Mouse (Mus musculus) forebrain, postnatal 0 days (tissue): ENCODE results near the gene Znrf3. TPM values are rescaled to one million over a fixed set of nuclear protein-coding genes. Genes with fewer than 3 reads are reported as not detected.
A peak's percentile ranks its signal among the peaks of the same experiment; 100 is the strongest.

Source experiments
- ATAC-seq: fragments of 200-750 bp; cut with Nextera tagmentation; 2 replicates; pipeline ENCODE4 v1.8.0; 2017; ENCODE audit warnings: mild to moderate bottlenecking, moderate library complexity
- DNase-seq: peaks from one replicate; pipeline ENCODE4 v3.0.0-alpha.2; 2015
- H3K27ac ChIP-seq: fragments of 300-500 bp; sonication (generic); 2 replicates; pipeline ENCODE4 v1.5.1; 2014; ENCODE audit warnings: low read depth, mild to moderate bottlenecking, antibody characterized with exemption, low read length, moderate library complexity, mixed read lengths
- H3K27me3 ChIP-seq: fragments of 300-500 bp; sonication (generic); 2 replicates; pipeline ENCODE4 v1.6.1; 2014; ENCODE audit warnings: mild to moderate bottlenecking, low read length, mixed read lengths; ENCODE audit not compliant: insufficient read depth
- H3K36me3 ChIP-seq: fragments of 300-500 bp; sonication (generic); 2 replicates; pipeline ENCODE4 v1.6.1; 2014; ENCODE audit warnings: mild to moderate bottlenecking, moderate library complexity; ENCODE audit not compliant: insufficient read depth
- H3K4me1 ChIP-seq: fragments of 300-500 bp; sonication (generic); 2 replicates; pipeline ENCODE4 v1.6.1; 2014; ENCODE audit warnings: antibody characterized with exemption; ENCODE audit not compliant: insufficient read depth
- H3K4me2 ChIP-seq: fragments of 300-500 bp; sonication (generic); 2 replicates; pipeline ENCODE4 v1.6.1; 2014; ENCODE audit warnings: low read depth, mild to moderate bottlenecking, moderate library complexity
- H3K4me3 ChIP-seq: fragments of 300-500 bp; sonication (generic); 2 replicates; pipeline ENCODE4 v1.5.1; 2014; ENCODE audit warnings: low read depth, low read length, mixed read lengths
- H3K9ac ChIP-seq: fragments of 300-500 bp; sonication (generic); 2 replicates; pipeline ENCODE4 v1.6.1; 2014; ENCODE audit warnings: mild to moderate bottlenecking
- H3K9me3 ChIP-seq: fragments of 300-500 bp; sonication (generic); 2 replicates; pipeline ENCODE4 v1.6.1; 2016; ENCODE audit warnings: low read length
- CTCF ChIP-seq: sonication (generic); IDR thresholded peaks from 2 replicates; pipeline ENCODE4 v1.5.1; 2016; ENCODE audit warnings: antibody characterized with exemption, control low read depth, low read depth
- WGBS: fragments of 180-500 bp; shearing (Covaris S2); extraction: QIAGEN DNeasy Blood & Tissue Kit; methylation state at CpG from one replicate; pipeline ENCODE4 v1.1.7; 2014; 5-methylcytosine and 5-hydroxymethylcytosine counted together
- polyA plus RNA-seq: library from polyadenylated mRNA; unstranded; fragments of >200 nt; fragmentation: Nextera tagmentation; extraction: Ambion mirVana; gene quantifications from 2 replicates; pipeline ENCODE4 v1.2.1, GENCODE M21; 2015
- total RNA-seq: library from RNA; depleted of rRNA; stranded (reverse); fragments of >200 nt; gene quantifications from 2 replicates; pipeline ENCODE4 v1.2.3, GENCODE M21; 2014

The Znrf3 gene
- total and polyA plus RNA-seq, 2 experiments from 2014 or later: 8.3 to 9.1 TPM

- Histone ChIP-seq H3K4me2 (no peak overlapping the region), H3K27ac (no peak overlapping the region), H3K4me1 (no peaks in the 10 kb centered on the region), H3K36me3 (no peaks in the 10 kb centered on the region), H3K9me3 (no peaks in the 10 kb centered on the region), H3K9ac (no peak overlapping the region), H3K27me3 (no peaks in the 10 kb centered on the region), H3K4me3 (no peak overlapping the region)
- WGBS: 84% methylated on average over 4 of the region's 4 CpGs
- no peak for TF ChIP-seq CTCF
- DNase-seq (no peak), ATAC-seq (no peak)
Observed at GRCm38 (mm10) chr11:5402127-5402733, 42.4 kb downstream of the Znrf3 start.

- no peak overlapping the region for H3K27ac ChIP-seq
- H3K4me2 ChIP-seq: no peak overlapping the region
- H3K4me3 ChIP-seq: no peak overlapping the region
- no peaks in the 10 kb centered on the region for H3K27me3 ChIP-seq
- no peak for TF ChIP-seq CTCF
- no peaks in the 10 kb centered on the region for H3K36me3 ChIP-seq
- no peaks in the 10 kb centered on the region for H3K9me3 ChIP-seq
- H3K4me1 ChIP-seq: no peaks in the 10 kb centered on the region
- no peak overlapping the region for H3K9ac ChIP-seq
- 58% methylated on average over 3 of the region's 3 CpGs for WGBS
- ATAC-seq (no peak), DNase-seq (no peak)
Observed at GRCm38 (mm10) chr11:5398301-5399053, 46.2 kb downstream of the Znrf3 start.

GRCm38 (mm10) chr11:5390969-5391831, 53.4 kb downstream of the Znrf3 start:
- no peaks in the 10 kb centered on the region for H3K4me1 ChIP-seq
- WGBS: 9% methylated on average over 4 of the region's 4 CpGs
- ATAC-seq: peak; percentile 38; the same call in 1 of the 2 replicates
- DNase-seq: no peak
- TF ChIP-seq CTCF: no peak
- H3K27ac ChIP-seq: no peak overlapping the region
- no peak overlapping the region for H3K9ac ChIP-seq
- no peaks in the 10 kb centered on the region for H3K36me3 ChIP-seq
- H3K4me2 ChIP-seq: no peak overlapping the region
- no peaks in the 10 kb centered on the region for H3K9me3 ChIP-seq
- H3K27me3 ChIP-seq: no peaks in the 10 kb centered on the region
- no peak overlapping the region for H3K4me3 ChIP-seq

- Histone ChIP-seq H3K36me3 (no peaks in the 10 kb centered on the region), H3K4me1 (no peaks in the 10 kb centered on the region), H3K4me3 (no peak overlapping the region), H3K9ac (no peak overlapping the region), H3K4me2 (no peak overlapping the region), H3K27me3 (no peaks in the 10 kb centered on the region), H3K9me3 (no peaks in the 10 kb centered on the region), H3K27ac (no peak overlapping the region)
- WGBS: 13% methylated on average over 2 of the region's 2 CpGs
- TF ChIP-seq CTCF: no peak
- no peak for ATAC-seq
- no peak for DNase-seq
Observed at GRCm38 (mm10) chr11:5382652-5383051, 62.0 kb downstream of the Znrf3 start.

- H3K27ac ChIP-seq: no peak overlapping the region
- ATAC-seq (no peak), DNase-seq (no peak)
Observed at GRCm38 (mm10) chr11:5381226-5381625, 63.4 kb downstream of the Znrf3 start.

GRCm38 (mm10) chr11:5380275-5380674, 64.4 kb downstream of the Znrf3 start:
- no peaks in the 10 kb centered on the region for H3K36me3 ChIP-seq
- no peak for DNase-seq
- no peak for ATAC-seq
- no peak overlapping the region for H3K4me2 ChIP-seq
- no peaks in the 10 kb centered on the region for H3K4me1 ChIP-seq
- WGBS: 71% methylated on average over 3 of the region's 3 CpGs
- H3K27me3 ChIP-seq: no peaks in the 10 kb centered on the region
- TF ChIP-seq CTCF: no peak
- H3K4me3 ChIP-seq: no peak overlapping the region
- no peak overlapping the region for H3K9ac ChIP-seq
- no peaks in the 10 kb centered on the region for H3K9me3 ChIP-seq
- H3K27ac ChIP-seq: no peak overlapping the region

More at GRCm38 (mm10) chr11:5381226-5381625, 63.4 kb downstream of the Znrf3 start:
- Histone ChIP-seq H3K36me3 (no peaks in the 10 kb centered on the region), H3K4me2 (no peak overlapping the region), H3K4me3 (no peak overlapping the region), H3K27me3 (no peaks in the 10 kb centered on the region), H3K9me3 (no peaks in the 10 kb centered on the region), H3K4me1 (no peaks in the 10 kb centered on the region), H3K9ac (no peak overlapping the region)
- WGBS: 72% methylated on average over 5 of the region's 5 CpGs
- TF ChIP-seq CTCF: no peak
